Mouse (Mus musculus): ENCODE results near the gene Skap2. TPM values are rescaled to one million over a fixed set of nuclear protein-coding genes. Genes with fewer than 3 reads are reported as not detected.

Gene Skap2
- polyA plus RNA-seq, 1 experiment from 2014 or later: 30.9 TPM

DNA sequence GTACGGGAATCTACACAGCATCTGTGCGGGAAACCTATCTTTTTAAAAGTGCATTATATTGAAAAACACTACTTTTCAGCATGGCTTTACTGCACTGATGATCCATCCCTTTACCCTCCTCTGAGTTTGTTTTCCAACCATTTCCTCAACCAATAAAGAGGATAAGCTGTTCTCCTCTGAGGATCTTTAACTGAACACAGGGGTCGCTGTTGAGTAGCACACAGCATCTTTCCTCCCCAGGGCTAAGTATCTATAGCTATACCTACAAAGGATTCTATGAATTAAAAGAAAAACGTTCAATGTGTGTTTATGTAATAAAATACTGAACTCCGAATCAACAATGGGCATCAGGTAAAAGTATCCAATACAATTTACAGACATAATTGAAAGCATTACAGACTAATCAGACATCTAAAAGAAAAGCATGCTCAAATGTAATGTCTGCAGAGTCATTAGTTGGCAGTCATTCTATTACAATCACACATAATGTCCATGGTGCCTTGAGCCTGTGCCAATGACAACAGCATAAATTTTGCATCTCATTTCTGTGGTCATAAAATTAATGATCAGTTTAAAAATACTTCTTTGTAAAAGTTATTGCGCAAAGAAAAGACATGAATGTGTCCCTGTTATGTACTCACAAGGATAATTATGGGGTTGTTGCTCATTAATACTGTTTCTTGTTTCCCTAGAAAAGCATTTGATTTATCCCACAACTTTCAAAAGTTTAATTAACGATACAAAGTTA is 13.8 kb downstream of the Skap2 start:
- H3K9ac ChIP-seq (ENCODE audit: low read depth, low read length): no peak overlapping the region
- ATAC-seq (ENCODE audit: low FRiP score): no peak
- peak; percentile 58 for DNase-seq (ENCODE audit: low spot score)
- no peaks in the 10 kb centered on the region for H3K36me3 ChIP-seq (ENCODE audit: control insufficient read depth, insufficient read depth, low read length)
- no peaks in the 10 kb centered on the region; the same call in 1 of the 2 replicates for H3K27me3 ChIP-seq (ENCODE audit: control insufficient read depth, insufficient read depth, low read length)
- no peak overlapping the region for H3K4me2 ChIP-seq (replicated peaks; ENCODE audit: low read depth, low read length)
- H3K27ac ChIP-seq (ENCODE audit: low read depth, low read length): no peak overlapping the region
- no peak overlapping the region for H3K4me3 ChIP-seq (ENCODE audit: low read depth, low read length)
- H3K4me1 ChIP-seq (replicated peaks; ENCODE audit: control insufficient read depth, insufficient read depth, low read length): no peaks in the 10 kb centered on the region
- 58% methylated on average over 7 of the region's 7 CpGs for WGBS
- no peaks in the 10 kb centered on the region for H3K9me3 ChIP-seq (ENCODE audit: control insufficient read depth, low read length)

DNA sequence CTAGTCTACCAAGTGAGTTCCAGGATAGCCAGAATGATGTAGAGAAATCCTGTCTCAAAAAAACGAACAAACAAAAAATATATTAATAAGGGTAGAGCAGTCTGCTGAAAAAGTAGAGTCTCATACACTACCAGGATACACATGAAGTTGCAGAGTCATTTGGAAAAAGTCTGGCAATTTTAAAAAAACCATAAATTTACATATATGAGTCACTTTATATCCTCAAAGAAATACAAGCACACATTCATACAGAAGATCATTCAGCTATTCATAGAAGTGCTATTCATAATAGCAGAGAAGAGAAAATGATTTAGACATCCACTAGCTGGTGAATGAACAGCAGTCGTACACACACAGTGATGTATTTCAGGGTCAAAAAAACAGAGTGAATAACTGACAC is 24.4 kb downstream of the Skap2 start:
- Histone ChIP-seq H3K4me1 (replicated peaks; ENCODE audit: control insufficient read depth, insufficient read depth, low read length) (no peaks in the 10 kb centered on the region), H3K9ac (ENCODE audit: low read depth, low read length) (no peak overlapping the region), H3K27me3 (ENCODE audit: control insufficient read depth, insufficient read depth, low read length) (no peaks in the 10 kb centered on the region), H3K4me2 (replicated peaks; ENCODE audit: low read depth, low read length) (no peak overlapping the region), H3K27ac (ENCODE audit: low read depth, low read length) (no peak overlapping the region), H3K36me3 (ENCODE audit: control insufficient read depth, insufficient read depth, low read length) (no peaks in the 10 kb centered on the region), H3K9me3 (ENCODE audit: control insufficient read depth, low read length) (no peaks in the 10 kb centered on the region), H3K4me3 (ENCODE audit: low read depth, low read length) (no peak overlapping the region)
- no peak for ATAC-seq (ENCODE audit: low FRiP score)
- DNase-seq (ENCODE audit: low spot score): no peak
- 80% methylated on average over 2 of the region's 2 CpGs for WGBS

DNA sequence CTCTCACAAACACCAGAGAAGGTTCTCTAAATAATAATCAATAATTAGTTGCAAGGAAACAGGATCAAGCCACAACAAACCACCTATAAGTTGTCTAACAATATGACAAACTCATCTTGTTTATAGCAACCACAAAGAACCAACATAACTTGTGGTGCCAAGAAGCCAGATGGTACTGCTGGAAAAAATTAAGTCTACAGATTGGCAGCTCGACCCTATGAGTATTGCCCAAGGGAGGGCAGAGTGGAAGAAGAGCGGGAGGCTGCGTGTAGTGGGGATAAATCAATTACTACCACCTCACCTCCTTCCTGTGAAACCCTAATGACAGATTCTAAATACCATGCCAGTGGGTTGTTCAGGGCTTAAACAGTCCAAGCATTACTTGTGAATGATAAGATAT is 34.7 kb downstream of the Skap2 start:
- Histone ChIP-seq H3K36me3 (ENCODE audit: control insufficient read depth, insufficient read depth, low read length) (no peaks in the 10 kb centered on the region), H3K9me3 (ENCODE audit: control insufficient read depth, low read length) (no peaks in the 10 kb centered on the region), H3K4me1 (replicated peaks; ENCODE audit: control insufficient read depth, insufficient read depth, low read length) (no peaks in the 10 kb centered on the region), H3K4me3 (ENCODE audit: low read depth, low read length) (no peak overlapping the region), H3K4me2 (replicated peaks; ENCODE audit: low read depth, low read length) (no peak overlapping the region), H3K27ac (ENCODE audit: low read depth, low read length) (no peak overlapping the region), H3K9ac (ENCODE audit: low read depth, low read length) (no peak overlapping the region), H3K27me3 (ENCODE audit: control insufficient read depth, insufficient read depth, low read length) (no peaks in the 10 kb centered on the region)
- WGBS: 52% methylated on average over 3 of the region's 3 CpGs
- DNase-seq (ENCODE audit: low spot score) (no peak), ATAC-seq (ENCODE audit: low FRiP score) (no peak)

DNA sequence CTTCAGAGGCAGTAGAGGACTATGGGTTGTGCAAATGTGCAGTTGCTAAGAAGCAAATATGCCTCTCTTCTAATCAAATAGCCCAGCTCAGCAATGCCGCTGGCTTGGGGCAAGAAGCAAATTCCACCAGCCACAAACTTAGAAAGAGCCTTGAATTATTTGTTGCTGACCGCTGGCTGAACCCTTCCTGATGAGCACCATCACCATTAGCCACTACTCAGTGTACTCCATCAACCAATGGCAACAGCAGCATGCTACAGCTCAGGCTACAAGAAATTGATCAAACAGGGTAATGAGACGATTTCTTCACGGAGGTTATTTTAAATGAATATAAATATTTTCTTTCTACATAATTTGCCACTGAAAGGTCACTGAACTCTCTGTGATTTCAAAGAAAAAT is 36.6 kb downstream of the Skap2 start:
- ATAC-seq (ENCODE audit: low FRiP score): peak; percentile 67
- no peak for DNase-seq (ENCODE audit: low spot score)
- no peak overlapping the region for H3K27ac ChIP-seq (ENCODE audit: low read depth, low read length)
- H3K4me3 ChIP-seq (ENCODE audit: low read depth, low read length): no peak overlapping the region
- H3K4me1 ChIP-seq (replicated peaks; ENCODE audit: control insufficient read depth, insufficient read depth, low read length): no peaks in the 10 kb centered on the region
- no peaks in the 10 kb centered on the region for H3K9me3 ChIP-seq (ENCODE audit: control insufficient read depth, low read length)
- no peak overlapping the region for H3K4me2 ChIP-seq (replicated peaks; ENCODE audit: low read depth, low read length)
- H3K9ac ChIP-seq (ENCODE audit: low read depth, low read length): no peak overlapping the region
- 53% methylated on average over 4 of the region's 4 CpGs for WGBS
- no peaks in the 10 kb centered on the region for H3K36me3 ChIP-seq (ENCODE audit: control insufficient read depth, insufficient read depth, low read length)
- H3K27me3 ChIP-seq (ENCODE audit: control insufficient read depth, insufficient read depth, low read length): no peaks in the 10 kb centered on the region

DNA sequence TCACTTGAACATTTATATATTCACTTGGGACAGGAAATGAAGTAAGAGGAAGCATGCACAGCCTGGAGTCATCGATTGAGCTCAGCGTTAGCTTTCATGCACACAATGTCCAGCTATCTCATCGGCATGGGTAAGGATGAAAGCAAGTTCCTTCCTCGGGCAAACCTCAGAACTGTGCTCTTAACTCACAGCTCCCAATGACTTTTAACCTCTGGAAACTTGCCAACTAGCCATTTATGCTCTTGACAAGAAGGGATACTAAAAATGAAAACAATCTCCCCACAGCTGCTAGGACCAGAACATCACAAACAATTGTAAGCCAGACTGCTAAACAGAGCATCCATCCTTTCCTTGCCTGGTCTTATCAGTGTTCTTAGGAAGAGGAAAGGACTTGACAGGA is 53.4 kb downstream of the Skap2 start:
- no peak overlapping the region for H3K4me2 ChIP-seq (replicated peaks; ENCODE audit: low read depth, low read length)
- H3K4me1 ChIP-seq (replicated peaks; ENCODE audit: control insufficient read depth, insufficient read depth, low read length): no peaks in the 10 kb centered on the region
- H3K4me3 ChIP-seq (ENCODE audit: low read depth, low read length): no peak overlapping the region
- no peaks in the 10 kb centered on the region for H3K9me3 ChIP-seq (ENCODE audit: control insufficient read depth, low read length)
- no peak overlapping the region for H3K27ac ChIP-seq (ENCODE audit: low read depth, low read length)
- no peak for ATAC-seq (ENCODE audit: low FRiP score)
- DNase-seq (ENCODE audit: low spot score): no peak
- no peak overlapping the region for H3K9ac ChIP-seq (ENCODE audit: low read depth, low read length)
- no peaks in the 10 kb centered on the region for H3K27me3 ChIP-seq (ENCODE audit: control insufficient read depth, insufficient read depth, low read length)
- H3K36me3 ChIP-seq (ENCODE audit: control insufficient read depth, insufficient read depth, low read length): no peaks in the 10 kb centered on the region
- WGBS: 85% methylated on average over 4 of the region's 4 CpGs

DNA sequence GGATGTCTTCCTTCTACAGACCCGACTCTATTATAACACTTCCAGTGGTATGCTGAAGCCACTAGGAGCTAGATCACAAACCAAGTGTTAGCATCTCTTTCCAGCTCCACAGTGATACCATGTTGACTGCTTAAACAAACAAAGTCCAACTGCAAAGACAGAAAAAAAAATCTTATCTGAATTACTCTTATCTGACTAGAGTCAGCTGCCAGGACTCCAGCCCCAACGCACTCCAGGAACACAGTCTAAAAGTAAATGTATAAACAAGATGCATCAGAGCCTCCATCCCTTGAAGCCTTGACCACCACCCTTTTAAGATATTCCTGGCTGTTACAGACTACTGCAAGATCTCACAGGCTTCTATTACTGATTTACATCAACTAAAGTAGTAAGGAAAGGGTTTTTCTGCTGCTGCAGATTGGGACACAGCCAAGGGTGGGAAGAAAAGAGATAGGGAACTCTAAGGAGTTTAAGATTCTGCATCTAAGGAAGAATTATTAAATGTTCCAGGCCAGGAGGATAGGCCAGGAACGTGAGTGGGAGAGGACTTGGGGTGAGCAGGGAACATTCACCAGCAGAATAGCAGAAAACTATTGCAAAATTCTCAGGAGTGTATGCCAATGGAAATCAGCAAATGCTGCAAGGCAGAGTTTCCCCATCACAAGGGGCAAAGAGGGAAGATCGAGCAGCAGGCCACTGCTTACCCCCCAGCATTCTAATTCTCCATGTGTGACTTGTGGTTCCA is 56.1 kb downstream of the Skap2 start:
- Histone ChIP-seq H3K27ac (ENCODE audit: low read depth, low read length) (no peak overlapping the region), H3K36me3 (ENCODE audit: control insufficient read depth, insufficient read depth, low read length) (no peaks in the 10 kb centered on the region), H3K4me3 (ENCODE audit: low read depth, low read length) (no peak overlapping the region), H3K9ac (ENCODE audit: low read depth, low read length) (no peak overlapping the region), H3K4me2 (replicated peaks; ENCODE audit: low read depth, low read length) (no peak overlapping the region), H3K27me3 (ENCODE audit: control insufficient read depth, insufficient read depth, low read length) (no peaks in the 10 kb centered on the region), H3K4me1 (replicated peaks; ENCODE audit: control insufficient read depth, insufficient read depth, low read length) (no peaks in the 10 kb centered on the region), H3K9me3 (ENCODE audit: control insufficient read depth, low read length) (no peaks in the 10 kb centered on the region)
- DNase-seq (ENCODE audit: low spot score) (no peak), ATAC-seq (ENCODE audit: low FRiP score) (no peak)
- 86% methylated on average over 4 of the region's 4 CpGs for WGBS

DNA sequence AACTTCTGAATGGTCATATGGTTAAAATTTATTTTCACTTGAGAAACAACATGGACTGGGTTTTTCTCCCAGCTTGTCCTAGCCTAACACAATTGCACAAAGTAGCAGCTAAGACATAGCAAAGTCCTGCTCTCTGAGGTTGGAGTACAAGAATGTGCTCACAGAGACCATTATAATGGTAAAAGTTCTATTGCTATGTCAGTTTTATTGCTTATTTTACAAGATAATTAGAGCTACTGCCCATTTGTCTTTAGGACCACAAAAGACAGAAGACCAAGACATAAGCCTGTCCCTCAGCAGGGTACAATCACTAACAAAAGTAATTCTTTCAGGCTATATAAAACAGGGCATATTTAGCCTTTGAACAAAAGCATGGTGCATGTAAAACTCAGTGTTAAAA is 64.7 kb downstream of the Skap2 start:
- Histone ChIP-seq H3K4me1 (replicated peaks; ENCODE audit: control insufficient read depth, insufficient read depth, low read length) (no peaks in the 10 kb centered on the region), H3K36me3 (ENCODE audit: control insufficient read depth, insufficient read depth, low read length) (no peaks in the 10 kb centered on the region), H3K27ac (ENCODE audit: low read depth, low read length) (no peak overlapping the region), H3K9me3 (ENCODE audit: control insufficient read depth, low read length) (no peaks in the 10 kb centered on the region), H3K4me3 (ENCODE audit: low read depth, low read length) (no peak overlapping the region), H3K9ac (ENCODE audit: low read depth, low read length) (no peak overlapping the region), H3K27me3 (ENCODE audit: control insufficient read depth, insufficient read depth, low read length) (no peaks in the 10 kb centered on the region), H3K4me2 (replicated peaks; ENCODE audit: low read depth, low read length) (no peak overlapping the region)
- no peak for ATAC-seq (ENCODE audit: low FRiP score)
- DNase-seq (ENCODE audit: low spot score): no peak

- no peaks in the 10 kb centered on the region for H3K36me3 ChIP-seq (ENCODE audit: control insufficient read depth, insufficient read depth, low read length)
- no peaks in the 10 kb centered on the region for H3K27me3 ChIP-seq (ENCODE audit: control insufficient read depth, insufficient read depth, low read length)
- no peaks in the 10 kb centered on the region for H3K4me1 ChIP-seq (replicated peaks; ENCODE audit: control insufficient read depth, insufficient read depth, low read length)
- no peak overlapping the region for H3K27ac ChIP-seq (ENCODE audit: low read depth, low read length)
- WGBS: 80% methylated on average over 2 of the region's 2 CpGs
- ATAC-seq (ENCODE audit: low FRiP score) (no peak), DNase-seq (ENCODE audit: low spot score) (no peak)
- H3K9ac ChIP-seq (ENCODE audit: low read depth, low read length): no peak overlapping the region
- no peak overlapping the region for H3K4me3 ChIP-seq (ENCODE audit: low read depth, low read length)
- H3K4me2 ChIP-seq (replicated peaks; ENCODE audit: low read depth, low read length): no peak overlapping the region
- no peaks in the 10 kb centered on the region for H3K9me3 ChIP-seq (ENCODE audit: control insufficient read depth, low read length)
Measured at GRCm38 (mm10) chr6:51944916-51945315, 67.4 kb downstream of the Skap2 start.

DNA sequence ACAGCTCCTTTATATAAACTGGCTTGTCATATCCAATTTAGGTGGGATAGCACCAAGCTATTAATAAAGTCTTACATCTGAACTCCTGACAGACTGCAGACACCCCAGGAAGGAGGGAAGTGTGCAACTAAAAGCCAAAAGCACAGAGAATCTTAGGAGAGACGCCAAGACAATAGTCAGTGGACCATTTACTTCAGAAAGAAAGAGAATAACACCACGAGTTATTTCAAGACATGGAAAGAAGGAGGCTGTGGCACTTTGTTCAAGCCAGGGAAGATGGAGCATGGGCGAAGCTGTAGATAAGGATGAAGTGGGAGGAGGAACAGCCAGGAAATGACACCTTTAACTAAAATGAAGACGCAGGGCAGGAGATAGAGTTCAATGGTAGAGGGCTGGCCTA is 78.4 kb downstream of the Skap2 start:
- H3K9me3 ChIP-seq (ENCODE audit: control insufficient read depth, low read length): no peaks in the 10 kb centered on the region
- no peak overlapping the region for H3K9ac ChIP-seq (ENCODE audit: low read depth, low read length)
- H3K27me3 ChIP-seq (ENCODE audit: control insufficient read depth, insufficient read depth, low read length): no peaks in the 10 kb centered on the region
- H3K36me3 ChIP-seq (ENCODE audit: control insufficient read depth, insufficient read depth, low read length): no peaks in the 10 kb centered on the region
- no peak overlapping the region for H3K4me3 ChIP-seq (ENCODE audit: low read depth, low read length)
- DNase-seq (ENCODE audit: low spot score): no peak
- no peak overlapping the region for H3K27ac ChIP-seq (ENCODE audit: low read depth, low read length)
- H3K4me2 ChIP-seq (replicated peaks; ENCODE audit: low read depth, low read length): no peak overlapping the region
- no peaks in the 10 kb centered on the region for H3K4me1 ChIP-seq (replicated peaks; ENCODE audit: control insufficient read depth, insufficient read depth, low read length)
- WGBS: 74% methylated on average over 4 of the region's 4 CpGs
- ATAC-seq (ENCODE audit: low FRiP score): no peak
